Mouse (Mus musculus) liver, embryonic 15.5 days (tissue): ENCODE measurements at regions not wholly inside any gene's neighbourhood (a gene's known extent, or its start where the extent isn't known, plus 50 kb on each side); places are given as distances from the start of the nearest gene placed in this dataset.

Experiments
- ATAC-seq: fragments of 200-750 bp; cut with Nextera tagmentation; 2 replicates; pipeline ENCODE4 v1.8.0; 2017; ENCODE audit warnings: moderate number of reproducible peaks, mild to moderate bottlenecking, moderate library complexity; ENCODE audit not compliant: insufficient read depth
- H3K27ac ChIP-seq: fragments of 300-500 bp; sonication (generic); replicated peaks from 2 replicates; pipeline ENCODE4 v1.5.1; 2015; ENCODE audit warnings: mild to moderate bottlenecking, inconsistent platforms
- H3K27me3 ChIP-seq: fragments of 300-500 bp; sonication (generic); 2 replicates; pipeline ENCODE4 v1.6.1; 2015; ENCODE audit warnings: mild to moderate bottlenecking, inconsistent platforms
- H3K36me3 ChIP-seq: fragments of 300-500 bp; sonication (generic); replicated peaks from 2 replicates; pipeline ENCODE4 v1.6.1; 2015; ENCODE audit warnings: moderate library complexity, mild to moderate bottlenecking, inconsistent platforms
- H3K4me1 ChIP-seq: fragments of 300-500 bp; sonication (generic); replicated peaks from 2 replicates; pipeline ENCODE4 v1.6.1; 2015; ENCODE audit warnings: inconsistent platforms
- H3K4me2 ChIP-seq: fragments of 300-500 bp; sonication (generic); 2 replicates; pipeline ENCODE4 v1.6.1; 2015; ENCODE audit warnings: moderate library complexity, mild to moderate bottlenecking, inconsistent platforms
- H3K4me3 ChIP-seq: fragments of 300-500 bp; sonication (generic); replicated peaks from 2 replicates; pipeline ENCODE4 v1.5.1; 2015; ENCODE audit warnings: mild to moderate bottlenecking, inconsistent platforms
- H3K9ac ChIP-seq: fragments of 300-500 bp; sonication (generic); 2 replicates; pipeline ENCODE4 v1.6.1; 2015; ENCODE audit warnings: moderate library complexity, mild to moderate bottlenecking, inconsistent platforms
- H3K9me3 ChIP-seq: fragments of 300-500 bp; sonication (generic); replicated peaks from 2 replicates; pipeline ENCODE4 v1.6.1; 2016; ENCODE audit warnings: inconsistent platforms
- WGBS: fragments of 180-500 bp; shearing (Covaris S2); methylation state at CpG from one replicate; pipeline ENCODE4 v1.1.7; 2015; ENCODE audit warnings: mixed read lengths; ENCODE audit not compliant: insufficient replicate concordance; 5-methylcytosine and 5-hydroxymethylcytosine counted together

- no peaks in the 10 kb centered on the region for H3K9me3 ChIP-seq
- no peak overlapping the region for H3K9ac ChIP-seq
- no peak overlapping the region for H3K27ac ChIP-seq
- 54% methylated on average over 5 of the region's 5 CpGs for WGBS
- H3K27me3 ChIP-seq, result no peaks in the 10 kb centered on the region
- H3K4me2 ChIP-seq, result no peak overlapping the region
- no peaks in the 10 kb centered on the region for H3K36me3 ChIP-seq
- no peak for ATAC-seq
- H3K4me1 ChIP-seq, result no peaks in the 10 kb centered on the region
- no peak overlapping the region for H3K4me3 ChIP-seq
Measured at GRCm38 (mm10) chr7:67836984-67837383, 77.4 kb upstream of the Synm start.

DNA sequence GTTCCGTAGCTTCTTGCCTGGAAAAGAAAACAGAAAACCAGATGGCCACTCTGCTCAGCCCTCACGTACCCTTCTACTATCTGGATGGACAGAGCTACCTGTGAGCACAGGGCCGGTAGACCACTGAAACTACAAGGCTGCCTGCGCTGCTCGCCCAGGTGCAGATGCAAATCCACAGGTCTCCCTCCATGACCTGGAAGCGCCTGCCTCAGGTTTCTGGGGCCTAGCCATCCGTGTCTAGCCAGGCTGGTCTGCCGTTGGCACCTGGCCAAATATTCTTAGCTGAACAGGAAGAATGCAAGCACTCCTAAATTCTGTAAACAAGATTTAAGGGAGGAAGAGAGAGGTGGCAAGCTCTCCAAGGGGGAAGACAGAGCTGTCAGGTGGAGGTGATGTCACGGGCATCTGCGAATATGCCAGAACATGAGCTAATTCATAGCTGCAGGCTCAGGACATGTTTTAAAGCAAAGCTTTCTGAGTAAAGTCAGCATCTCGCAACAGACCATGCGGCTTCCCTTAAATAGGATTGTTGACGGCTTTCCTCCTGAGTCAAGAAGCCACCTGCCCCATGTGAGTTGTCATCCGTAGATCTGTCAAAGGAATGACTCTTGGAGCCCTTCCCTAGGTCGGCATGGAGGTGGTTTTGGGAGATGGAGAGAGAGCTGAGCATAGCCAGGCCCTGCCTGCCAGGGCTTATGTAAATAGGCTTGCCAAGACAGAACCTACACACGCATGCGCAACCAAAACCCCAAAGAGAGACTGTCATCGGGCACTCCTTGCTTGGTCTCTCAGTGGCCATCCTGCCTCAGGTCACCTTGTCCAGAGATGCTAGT is 76.8 kb upstream of the Synm start:
- no peak for ATAC-seq
- H3K27ac ChIP-seq, result no peak overlapping the region
- WGBS, result 68% methylated on average over 18 of the region's 18 CpGs

DNA sequence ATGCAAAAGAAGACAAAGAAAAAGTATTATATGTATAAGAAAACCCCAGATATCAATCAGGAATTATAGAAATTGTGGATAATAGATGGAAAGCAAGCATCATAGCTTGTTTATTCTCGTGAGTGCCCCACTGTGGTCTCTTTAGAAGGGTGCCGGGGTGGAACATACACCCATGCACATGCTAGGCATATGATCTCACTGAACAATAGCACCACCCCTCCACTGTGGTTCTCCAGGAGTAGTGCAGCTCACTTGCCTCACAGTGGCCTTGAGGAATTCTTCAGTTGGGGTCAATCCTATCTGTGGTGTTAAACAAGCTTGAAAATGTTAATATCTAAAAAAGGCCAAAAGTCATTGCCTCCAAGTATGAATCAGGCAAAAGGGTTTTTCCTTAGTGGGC is 72.2 kb upstream of the Synm start:
- no peak for ATAC-seq
- H3K4me2 ChIP-seq, result no peak overlapping the region
- H3K4me1 ChIP-seq, result no peaks in the 10 kb centered on the region
- H3K27ac ChIP-seq, result no peak overlapping the region
- no peaks in the 10 kb centered on the region for H3K27me3 ChIP-seq
- H3K9ac ChIP-seq, result no peak overlapping the region
- H3K4me3 ChIP-seq, result no peak overlapping the region
- H3K9me3 ChIP-seq, result no peaks in the 10 kb centered on the region
- 62% methylated on average over 2 of the region's 2 CpGs for WGBS
- no peaks in the 10 kb centered on the region for H3K36me3 ChIP-seq

More for the DNA sequence above, 76.8 kb upstream of the Synm start:
- Histone ChIP-seq H3K4me1 (no peaks in the 10 kb centered on the region), H3K4me3 (no peak overlapping the region), H3K27me3 (no peaks in the 10 kb centered on the region), H3K4me2 (no peak overlapping the region), H3K36me3 (no peaks in the 10 kb centered on the region), H3K9me3 (no peaks in the 10 kb centered on the region), H3K9ac (no peak overlapping the region)

- Histone ChIP-seq H3K4me2 (no peak overlapping the region), H3K4me1 (no peaks in the 10 kb centered on the region), H3K27ac (no peak overlapping the region), H3K9me3 (no peaks in the 10 kb centered on the region), H3K9ac (no peak overlapping the region), H3K4me3 (no peak overlapping the region), H3K27me3 (peaks cover 2% of the 10 kb centered on the region; the same call in 1 of the 2 replicates), H3K36me3 (no peaks in the 10 kb centered on the region)
- no peak for ATAC-seq
- WGBS, result 58% methylated on average over 12 of the region's 12 CpGs
Measured at GRCm38 (mm10) chr7:67827386-67827785, 67.8 kb upstream of the Synm start.

DNA sequence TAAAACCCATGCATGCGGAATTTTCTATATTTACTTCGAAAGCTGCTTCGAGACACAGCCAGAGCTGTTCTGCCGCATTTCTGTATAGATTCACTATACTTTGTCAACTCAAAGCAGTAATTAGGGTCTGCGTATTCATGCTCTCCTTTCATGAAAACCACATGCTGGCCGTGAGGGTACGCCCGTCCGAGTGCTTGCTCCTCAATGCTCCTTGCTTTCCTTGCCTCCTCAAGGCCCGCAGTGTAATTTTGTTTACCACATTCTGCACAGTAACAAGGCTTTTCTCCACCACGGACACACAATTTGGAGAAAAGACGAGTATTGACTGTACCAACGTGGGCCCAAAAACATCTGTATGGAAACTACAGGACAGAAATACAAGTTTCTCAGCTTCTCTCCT is 67.4 kb upstream of the Synm start:
- Histone ChIP-seq H3K36me3 (no peaks in the 10 kb centered on the region), H3K4me3 (no peak overlapping the region), H3K4me2 (no peak overlapping the region), H3K27me3 (peaks cover 2% of the 10 kb centered on the region; the same call in 1 of the 2 replicates), H3K9ac (no peak overlapping the region), H3K27ac (no peak overlapping the region), H3K4me1 (no peaks in the 10 kb centered on the region), H3K9me3 (no peaks in the 10 kb centered on the region)
- ATAC-seq, result no peak
- 70% methylated on average over 13 of the region's 13 CpGs for WGBS

- Histone ChIP-seq H3K4me3 (no peak overlapping the region), H3K36me3 (no peaks in the 10 kb centered on the region), H3K27ac (no peak overlapping the region), H3K9ac (no peak overlapping the region), H3K4me1 (no peaks in the 10 kb centered on the region), H3K9me3 (no peaks in the 10 kb centered on the region), H3K4me2 (no peak overlapping the region), H3K27me3 (peaks cover 2% of the 10 kb centered on the region; the same call in 1 of the 2 replicates)
- WGBS, result 76% methylated on average over 6 of the region's 6 CpGs
- no peak for ATAC-seq
Measured at GRCm38 (mm10) chr7:67826368-67826767, 66.8 kb upstream of the Synm start.

DNA sequence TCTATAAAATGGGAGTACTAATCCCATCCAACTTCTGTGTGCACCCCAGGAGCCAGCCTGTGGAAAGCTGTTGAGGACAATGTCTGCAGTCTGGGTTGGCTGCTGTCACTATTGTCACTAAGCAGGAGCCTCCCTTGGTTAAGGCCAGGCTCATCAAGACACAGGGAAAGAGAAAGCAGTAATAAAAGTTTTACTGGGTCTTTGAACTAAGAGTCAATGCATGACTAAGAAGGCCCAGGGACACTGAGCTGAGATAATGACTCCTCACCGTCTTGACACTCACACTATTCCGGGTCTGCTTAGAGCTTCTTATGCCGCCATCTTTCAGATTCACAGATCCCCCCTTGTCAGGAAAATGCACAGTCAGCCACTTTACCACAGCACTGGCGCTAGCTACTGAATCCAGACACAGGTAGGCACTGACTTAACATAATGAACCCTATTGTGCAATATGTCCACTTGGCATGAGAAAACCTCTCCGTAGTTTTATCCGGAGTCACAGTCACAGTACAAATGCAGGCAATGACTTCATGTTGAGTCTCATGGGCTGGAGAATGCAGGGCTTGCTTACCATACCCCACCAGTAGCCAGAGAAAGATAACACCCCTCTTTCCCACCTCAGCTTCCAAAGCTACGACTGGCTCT is 66.2 kb upstream of the Synm start:
- 65% methylated on average over 7 of the region's 7 CpGs for WGBS
- no peaks in the 10 kb centered on the region for H3K4me1 ChIP-seq
- H3K9me3 ChIP-seq, result no peaks in the 10 kb centered on the region
- no peak overlapping the region for H3K9ac ChIP-seq
- no peak for ATAC-seq
- H3K36me3 ChIP-seq, result no peaks in the 10 kb centered on the region
- H3K4me2 ChIP-seq, result no peak overlapping the region
- peaks cover 2% of the 10 kb centered on the region; the same call in 1 of the 2 replicates for H3K27me3 ChIP-seq
- no peak overlapping the region for H3K27ac ChIP-seq
- H3K4me3 ChIP-seq, result no peak overlapping the region

DNA sequence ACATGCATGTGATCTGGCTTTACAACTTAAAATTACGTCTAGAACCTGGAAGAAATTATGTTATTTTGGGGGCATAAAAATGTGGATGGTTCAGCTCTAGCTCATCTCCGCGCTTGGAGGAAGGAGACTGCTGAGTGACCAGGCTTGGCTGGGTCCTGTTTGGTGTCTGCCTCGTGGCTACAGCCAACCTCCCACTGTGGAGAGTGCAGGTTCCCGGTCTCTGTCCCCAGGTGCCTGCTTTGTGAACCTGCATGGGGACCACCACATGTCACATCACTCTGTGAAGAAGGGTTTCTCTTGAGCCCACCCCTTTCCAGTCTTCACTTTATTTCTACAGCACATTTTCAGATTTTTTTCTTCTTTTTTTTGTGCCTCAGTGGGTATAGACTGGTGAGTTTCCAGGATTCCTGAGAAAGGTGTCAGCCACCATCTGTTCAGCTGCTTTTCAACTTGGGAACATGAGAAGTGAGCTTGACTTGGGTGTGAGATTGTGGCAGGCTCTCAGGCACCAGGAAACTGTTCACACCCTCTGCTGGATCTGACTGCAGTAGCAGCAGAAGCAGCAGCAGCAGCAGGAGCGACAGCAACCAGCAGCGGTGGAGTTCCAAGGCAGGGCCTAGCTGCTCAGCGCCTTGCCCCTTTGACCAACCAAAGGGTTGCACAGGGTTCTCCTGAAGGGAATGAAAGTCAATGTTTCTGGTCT is 64.6 kb upstream of the Synm start:
- WGBS, result 38% methylated on average over 8 of the region's 8 CpGs
- Histone ChIP-seq H3K27me3 (peaks cover 2% of the 10 kb centered on the region; the same call in 1 of the 2 replicates), H3K4me2 (no peak overlapping the region), H3K27ac (no peak overlapping the region), H3K9ac (no peak overlapping the region), H3K4me1 (no peaks in the 10 kb centered on the region), H3K4me3 (no peak overlapping the region), H3K9me3 (no peaks in the 10 kb centered on the region), H3K36me3 (no peaks in the 10 kb centered on the region)
- ATAC-seq, result no peak

GRCm38 (mm10) chr7:67819551-67819950 is 60.0 kb upstream of the Synm start:
- Histone ChIP-seq H3K9ac (no peak overlapping the region), H3K27me3 (peaks cover 2% of the 10 kb centered on the region; the same call in 1 of the 2 replicates), H3K27ac (no peak overlapping the region), H3K4me1 (no peaks in the 10 kb centered on the region), H3K4me3 (no peak overlapping the region), H3K36me3 (no peaks in the 10 kb centered on the region), H3K4me2 (no peak overlapping the region), H3K9me3 (no peaks in the 10 kb centered on the region)
- ATAC-seq, result no peak
- 77% methylated on average over 5 of the region's 5 CpGs for WGBS

DNA sequence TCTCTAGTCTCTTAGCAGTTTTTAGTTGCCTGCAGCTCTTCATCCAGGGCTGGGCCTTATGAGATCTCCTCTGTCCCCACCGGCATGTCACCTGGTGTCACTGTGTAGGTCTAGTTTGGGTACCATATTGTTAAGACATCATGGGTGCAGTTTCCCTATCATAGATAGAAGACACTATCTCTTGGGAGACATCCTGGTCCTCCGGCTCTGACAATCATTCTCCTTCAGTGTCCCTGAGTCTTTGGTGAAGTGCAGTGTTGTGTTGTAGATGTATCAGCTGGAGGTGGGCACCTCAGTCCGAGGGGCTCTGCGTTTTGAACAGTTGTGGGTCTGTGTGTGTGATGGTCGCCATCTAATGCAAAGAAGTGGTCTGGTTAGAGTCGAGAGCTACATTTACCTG is 58.0 kb upstream of the Synm start:
- 63% methylated on average over 6 of the region's 6 CpGs for WGBS
- Histone ChIP-seq H3K27me3 (no peaks in the 10 kb centered on the region), H3K4me1 (no peaks in the 10 kb centered on the region), H3K27ac (no peak overlapping the region), H3K9ac (no peak overlapping the region), H3K9me3 (no peaks in the 10 kb centered on the region), H3K36me3 (no peaks in the 10 kb centered on the region), H3K4me3 (no peak overlapping the region), H3K4me2 (no peak overlapping the region)
- no peak for ATAC-seq

DNA sequence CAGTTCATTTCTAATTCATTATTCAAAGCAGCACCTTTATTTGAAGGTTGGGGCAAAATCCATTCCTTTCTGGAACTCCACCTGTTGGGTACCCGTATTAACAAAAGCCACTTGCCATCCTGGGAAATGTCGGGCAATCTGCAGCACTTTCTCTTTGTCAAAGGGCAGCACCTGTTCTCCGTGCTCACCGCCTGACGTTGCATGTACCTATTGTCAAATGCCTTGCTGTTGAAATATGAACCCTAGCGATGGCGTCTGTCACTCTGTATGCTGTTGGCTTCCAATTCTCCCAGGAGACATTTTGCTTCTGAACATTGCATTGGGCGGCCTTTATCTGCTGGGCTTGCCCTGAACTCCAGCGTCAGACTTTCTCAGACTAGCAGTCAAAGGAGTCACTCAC is 55.3 kb upstream of the Synm start:
- Histone ChIP-seq H3K27me3 (no peaks in the 10 kb centered on the region), H3K4me1 (no peaks in the 10 kb centered on the region), H3K9me3 (no peaks in the 10 kb centered on the region), H3K4me3 (no peak overlapping the region), H3K4me2 (no peak overlapping the region), H3K36me3 (no peaks in the 10 kb centered on the region), H3K27ac (no peak overlapping the region), H3K9ac (no peak overlapping the region)
- no peak for ATAC-seq
- 63% methylated on average over 9 of the region's 9 CpGs for WGBS
